Mouse (Mus musculus) ovary, postnatal 36 days (tissue): ENCODE measurements around the gene Astn2.

Experiments
- DNase-seq: peaks from one replicate; pipeline ENCODE4 v3.0.0; 2022; ENCODE audit warnings: low spot score, mixed read lengths

Gene Astn2

DNA sequence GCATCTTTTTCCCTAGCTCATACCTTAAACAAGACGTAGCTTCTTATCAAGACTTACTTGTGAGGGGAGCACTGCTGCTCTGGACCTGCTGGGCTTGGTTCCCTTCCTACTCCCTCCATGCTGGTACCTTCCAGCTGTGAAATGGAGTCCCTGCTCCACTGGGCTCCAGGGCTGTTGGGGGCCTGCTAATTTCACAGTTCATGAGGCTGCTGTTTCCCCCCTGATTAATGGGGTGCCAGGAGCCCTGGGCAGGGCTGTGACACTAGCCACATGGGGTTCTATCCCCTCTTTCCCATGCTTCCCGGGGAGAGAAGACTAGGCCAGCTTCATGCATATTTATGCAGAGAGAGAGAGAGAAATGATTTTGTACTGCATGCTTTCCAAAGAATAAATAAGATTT, 234.9 kb downstream of the Astn2 start:
- DNase-seq: no peak

DNA sequence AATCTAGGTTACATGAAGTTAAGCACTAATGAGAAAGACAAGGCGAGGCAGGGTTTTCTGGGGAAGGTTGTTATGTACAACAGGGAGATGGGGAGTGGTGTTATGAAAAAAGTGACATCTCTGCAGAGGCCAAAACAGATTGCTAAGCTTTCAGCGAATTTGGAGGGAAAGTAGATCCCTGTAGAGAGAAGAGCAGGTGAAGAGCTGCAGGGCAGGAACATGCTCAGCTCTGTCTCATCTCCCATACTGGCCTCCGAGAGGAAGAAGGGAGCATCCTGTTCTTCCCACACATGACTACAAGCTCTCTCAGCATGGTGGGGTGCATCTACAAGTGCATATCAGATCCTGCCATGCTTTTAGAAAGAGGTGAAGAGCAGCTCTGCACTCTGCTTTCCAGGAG, 245.7 kb downstream of the Astn2 start:
- no peak for DNase-seq

DNA sequence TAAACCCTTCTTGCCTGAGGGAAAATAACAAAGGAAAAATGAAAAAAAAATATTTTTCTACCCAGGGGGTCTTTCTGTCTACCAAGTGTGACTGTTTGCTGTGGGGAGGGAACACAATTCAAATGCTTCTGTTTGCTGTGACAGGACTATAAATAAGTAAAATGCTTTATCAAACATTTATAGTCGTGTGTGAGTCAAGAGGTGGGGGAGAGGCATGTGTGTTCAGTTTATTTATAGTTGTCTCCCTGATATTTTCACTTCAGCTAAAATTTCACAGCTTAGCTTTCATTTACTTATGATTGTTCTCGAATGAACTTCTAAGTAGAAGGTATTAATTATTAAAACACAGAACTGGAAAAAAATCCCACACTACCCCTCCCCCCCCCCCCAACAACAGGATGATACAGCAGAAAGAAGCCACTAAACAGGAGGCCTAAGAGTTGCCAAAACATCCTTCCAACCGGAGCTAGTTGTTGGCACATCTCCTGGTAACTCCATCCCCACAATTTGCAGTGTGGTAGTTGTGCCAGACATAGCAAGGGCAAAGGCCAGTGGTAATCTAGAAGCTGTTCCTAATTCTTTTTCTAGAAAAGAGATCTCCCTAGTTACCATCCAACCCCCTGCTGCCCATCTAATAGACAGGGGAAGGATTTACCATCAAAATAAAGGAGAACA, 246.8 kb downstream of the Astn2 start:
- no peak for DNase-seq

DNA sequence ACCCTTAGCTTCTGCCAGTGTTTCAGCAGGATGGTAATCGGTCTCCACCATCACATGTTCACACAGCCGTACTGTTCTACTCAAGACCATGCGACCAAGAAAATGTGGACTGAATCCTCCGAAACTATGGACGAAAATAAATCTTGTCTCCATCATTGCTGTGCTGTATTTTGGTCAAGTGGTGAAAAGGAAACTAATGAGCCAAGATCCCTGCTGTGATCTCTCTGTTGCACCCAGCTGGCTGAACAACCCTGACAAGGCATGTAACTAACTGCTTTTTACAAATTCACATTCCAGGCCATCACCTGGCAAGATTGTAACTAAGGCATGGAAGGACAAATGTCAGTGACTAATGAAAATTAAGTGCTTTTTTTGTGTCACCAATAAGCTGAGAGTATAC, 257.9 kb downstream of the Astn2 start:
- DNase-seq: no peak

DNA sequence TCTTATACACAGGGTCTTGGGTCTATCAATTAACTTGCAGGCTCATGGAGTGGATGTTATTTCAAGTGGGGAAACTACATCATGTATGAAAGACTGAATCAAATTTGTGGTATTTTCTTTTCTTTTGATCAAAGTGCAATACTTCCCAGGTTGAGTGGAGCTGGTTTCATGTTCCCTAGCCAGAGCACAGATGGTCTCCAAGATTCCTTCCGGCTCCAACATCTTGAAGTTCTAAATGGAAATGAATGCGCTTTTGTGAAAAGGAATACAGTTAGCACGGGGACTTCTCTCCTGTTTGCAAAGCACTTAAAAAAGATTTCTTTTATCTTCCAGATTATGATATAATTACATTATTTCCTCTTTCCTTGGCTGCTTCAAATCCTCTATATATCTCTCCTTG, 278.2 kb downstream of the Astn2 start:
- no peak for DNase-seq

DNA sequence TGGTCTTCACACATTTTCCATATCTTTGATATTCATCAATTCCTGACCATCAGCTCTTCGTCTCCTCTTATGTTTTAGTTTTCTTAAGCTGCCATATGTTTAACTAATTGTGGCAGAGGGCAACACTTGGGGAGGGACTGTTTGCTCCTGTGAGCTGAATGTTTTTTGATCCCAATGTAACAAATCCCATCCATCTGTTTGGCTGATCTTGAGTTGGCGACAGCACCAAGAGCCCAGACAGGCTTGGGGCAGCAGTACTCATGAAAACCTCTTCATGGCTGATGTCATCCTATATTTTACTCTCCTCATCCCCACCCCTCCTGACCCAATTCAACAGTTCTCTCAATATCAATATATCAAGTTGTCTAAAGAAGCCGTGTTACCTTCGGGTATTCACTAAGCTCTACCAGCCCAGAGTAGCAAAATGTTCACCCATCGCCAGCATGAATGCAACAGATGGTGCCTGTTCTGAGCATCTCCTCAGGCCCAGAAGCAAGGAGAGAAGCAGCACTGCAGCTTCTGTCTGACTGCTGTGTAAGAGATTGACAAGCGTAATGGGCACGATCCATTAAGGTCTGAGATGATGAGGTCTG, 281.5 kb downstream of the Astn2 start:
- no peak for DNase-seq

DNA sequence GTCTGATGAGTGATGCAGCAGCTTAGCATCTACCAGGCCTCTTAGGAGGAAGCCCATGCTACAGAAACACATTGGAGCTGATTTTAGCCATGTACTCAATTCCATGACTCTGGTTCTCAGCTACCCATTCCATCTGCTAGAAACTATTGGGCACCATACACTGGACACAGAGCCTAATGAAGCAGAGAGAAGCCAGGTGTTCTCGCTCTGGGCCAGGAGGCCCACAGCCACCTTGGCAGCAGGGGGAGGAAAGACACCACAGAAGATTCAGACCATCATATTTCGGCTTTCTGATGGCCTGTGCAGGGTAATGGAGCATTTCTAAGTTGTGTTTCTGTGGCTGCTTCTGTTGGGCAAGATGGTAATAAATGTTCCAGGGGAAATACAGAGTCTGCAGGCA, 290.2 kb downstream of the Astn2 start:
- DNase-seq: no peak

DNA sequence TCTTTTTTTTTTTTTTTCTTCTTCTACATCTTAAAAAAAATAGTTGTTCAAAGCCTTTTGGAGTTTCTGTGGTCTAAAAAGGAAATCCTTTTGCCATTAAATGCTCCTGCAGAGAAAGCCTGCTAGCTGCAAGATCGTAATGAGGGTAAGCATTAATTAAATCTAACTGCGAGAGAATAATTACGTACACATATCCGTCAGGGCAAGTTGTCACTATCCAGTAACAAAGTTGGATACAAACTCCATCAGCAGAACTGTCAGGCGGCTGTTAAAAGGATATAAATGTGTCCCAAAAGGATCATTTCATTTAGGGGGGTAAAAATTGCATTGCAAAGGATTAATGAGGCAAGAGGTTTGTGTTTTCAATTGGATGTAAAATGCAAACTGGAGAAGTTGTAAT, 302.4 kb downstream of the Astn2 start:
- DNase-seq: no peak

DNA sequence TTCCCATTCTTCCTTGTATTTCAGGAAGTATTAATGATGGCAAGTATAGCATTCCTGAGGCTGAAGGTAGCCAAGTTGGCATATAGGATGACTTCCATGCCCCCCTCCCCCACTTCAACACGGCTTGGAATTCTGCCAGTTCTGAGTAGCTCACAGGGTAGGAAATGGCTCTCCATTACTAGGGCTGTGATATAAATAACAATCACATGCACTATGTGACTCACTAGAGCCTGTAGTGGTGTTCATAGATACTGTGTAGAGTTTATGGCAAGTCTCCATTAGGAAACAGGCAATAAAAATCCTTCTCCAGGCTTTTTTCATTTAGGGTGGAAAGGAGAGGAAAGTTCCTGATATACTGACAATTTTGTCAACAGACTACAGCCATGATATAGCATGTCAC, 306.8 kb downstream of the Astn2 start:
- no peak for DNase-seq

DNA sequence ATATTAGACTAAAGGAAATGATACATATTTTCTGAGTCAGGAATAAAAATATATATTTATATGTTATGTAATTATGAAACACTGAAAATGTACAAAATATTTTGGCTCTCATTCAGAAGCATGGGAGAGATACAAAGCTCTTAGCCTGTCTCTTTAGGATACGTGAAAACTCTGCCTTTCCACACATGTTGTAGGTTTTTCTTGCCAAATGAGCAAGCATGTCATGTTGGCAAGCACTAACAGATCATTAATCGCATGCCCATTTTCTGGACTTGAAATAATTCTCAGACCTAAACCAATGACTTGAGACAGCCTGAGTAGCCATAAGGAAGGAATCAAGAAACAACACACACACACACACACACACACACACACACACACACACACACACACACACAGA, 308.3 kb downstream of the Astn2 start:
- no peak for DNase-seq

DNA sequence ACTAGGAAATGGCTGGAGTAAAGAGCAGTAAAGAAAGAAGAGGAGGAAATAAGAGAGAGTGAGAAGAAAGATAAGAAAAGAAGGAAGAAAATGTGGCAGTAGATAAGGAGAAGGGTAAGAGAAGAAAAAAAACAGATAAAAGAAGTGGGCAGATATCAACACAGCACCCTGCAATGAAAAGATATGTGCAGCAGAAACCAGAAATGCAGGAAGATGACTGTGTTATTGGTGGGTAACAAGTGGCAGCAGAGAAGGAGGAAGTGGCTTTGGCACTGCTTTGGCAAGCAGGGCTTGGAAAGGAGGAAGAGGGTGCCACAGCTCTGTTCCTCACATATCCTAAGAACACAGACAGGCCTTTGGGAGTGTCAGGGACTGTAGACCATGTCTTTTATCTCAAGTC, 347.2 kb downstream of the Astn2 start:
- no peak for DNase-seq

DNA sequence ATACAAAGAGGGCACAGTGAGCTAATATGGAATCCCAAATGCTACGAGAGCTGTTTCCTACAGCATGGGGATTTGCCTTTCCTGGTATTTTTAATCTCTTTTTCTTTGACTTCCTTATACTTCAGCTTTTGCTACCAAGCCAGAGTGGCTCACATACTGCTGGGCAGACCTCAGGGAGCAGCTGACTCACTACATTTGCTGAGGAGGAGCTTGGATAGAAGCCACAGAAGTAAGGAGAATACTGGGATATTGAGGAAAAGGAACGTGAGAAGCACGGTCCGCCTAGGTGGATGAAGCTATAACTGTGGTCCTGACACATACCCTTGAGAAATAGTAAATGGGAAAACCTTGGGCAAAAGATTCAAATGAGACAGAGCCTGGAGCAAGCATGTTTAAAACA, 348.7 kb downstream of the Astn2 start:
- DNase-seq: no peak

DNA sequence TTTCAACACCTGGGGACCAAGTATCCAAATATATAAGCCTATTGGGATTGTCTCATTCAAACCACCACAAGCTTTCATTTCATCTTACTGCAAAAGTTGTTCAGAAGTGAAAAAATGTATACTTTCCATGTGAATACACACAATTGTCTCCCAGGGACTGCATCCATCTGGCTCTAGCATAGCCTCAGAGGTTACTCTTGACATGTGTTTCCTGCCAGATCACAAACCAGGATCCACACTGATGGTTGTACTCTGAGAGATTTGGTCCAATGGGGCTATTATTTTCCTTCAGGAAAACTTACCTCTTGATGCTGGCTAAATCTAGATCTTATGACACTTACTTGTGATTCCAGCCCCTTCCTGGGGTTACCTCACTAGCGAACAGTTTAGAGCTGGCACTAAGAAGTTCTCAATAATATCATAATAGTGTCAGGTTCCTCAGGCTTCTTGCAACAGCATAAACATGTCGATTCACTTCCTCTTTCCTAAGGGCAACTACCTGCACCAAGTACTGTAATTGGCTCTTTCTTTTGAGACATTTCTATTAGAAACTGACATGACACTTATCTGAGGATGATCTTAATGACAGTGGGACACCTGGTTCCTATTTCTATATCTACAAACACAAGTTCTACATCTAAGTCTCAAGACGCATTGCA, 361.3 kb downstream of the Astn2 start:
- DNase-seq: no peak

DNA sequence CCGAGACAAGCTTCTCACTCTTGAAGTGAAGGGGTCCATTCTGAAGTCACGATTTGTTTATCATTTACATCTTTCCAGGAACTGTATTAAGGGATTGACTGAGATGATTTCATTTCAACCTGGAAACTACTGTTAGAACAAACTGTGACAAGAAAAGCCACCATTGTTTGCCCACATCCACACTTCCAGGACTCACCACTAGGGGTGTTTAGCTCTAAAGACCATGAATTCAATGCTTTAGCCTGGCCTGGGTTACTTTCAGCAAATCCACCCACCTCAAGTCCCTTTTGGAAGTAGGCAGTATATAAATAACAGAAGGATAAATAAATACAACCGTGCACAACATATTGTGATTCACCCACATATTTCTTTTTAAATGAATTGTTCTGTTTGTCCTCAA, 370.6 kb downstream of the Astn2 start:
- DNase-seq: no peak

DNA sequence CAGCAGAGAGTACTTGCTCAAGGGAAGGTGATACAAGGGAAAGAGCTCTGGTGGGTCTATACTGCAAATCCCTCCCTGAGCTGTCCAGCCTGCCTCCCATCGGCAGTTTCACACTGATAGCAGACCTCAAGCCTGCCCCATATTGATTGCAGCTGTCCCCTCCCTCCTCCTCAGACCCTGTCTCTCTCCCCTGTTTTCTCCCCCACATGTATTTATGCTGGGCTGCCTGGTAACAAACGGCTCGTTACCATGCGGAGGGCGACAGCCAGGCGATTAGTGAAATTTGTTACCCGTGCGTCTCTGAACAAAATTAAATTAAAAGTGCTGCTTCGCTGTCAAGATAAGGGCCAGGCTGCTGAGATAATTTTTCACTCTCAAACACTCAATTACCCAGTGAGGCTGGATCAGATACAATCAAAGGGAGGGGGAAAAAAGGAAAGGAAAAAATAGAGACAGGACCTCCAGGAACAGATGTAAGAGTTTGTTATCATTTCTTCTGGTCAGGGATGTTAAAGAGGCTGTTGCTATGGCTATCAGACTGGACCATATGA, 373.0 kb downstream of the Astn2 start:
- DNase-seq: no peak

DNA sequence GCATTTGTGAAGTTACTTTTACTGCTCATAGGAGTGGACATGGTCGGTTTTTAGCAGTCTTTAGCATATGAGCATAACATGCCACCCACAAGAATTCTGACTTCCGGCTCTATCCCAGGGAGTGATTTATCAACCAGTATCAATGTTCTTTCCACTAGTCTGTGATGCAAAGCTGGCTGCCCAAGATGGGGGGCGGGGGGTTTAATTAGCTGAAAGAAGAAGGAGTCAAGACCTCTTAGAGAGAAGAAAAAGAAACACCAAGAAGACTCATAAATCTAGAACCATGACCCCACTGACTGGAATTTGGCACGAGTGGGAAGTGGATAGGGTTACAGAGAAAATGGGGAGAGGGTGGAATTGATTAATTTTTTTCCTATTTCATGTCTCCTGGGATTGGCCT, 374.5 kb downstream of the Astn2 start:
- DNase-seq: no peak

DNA sequence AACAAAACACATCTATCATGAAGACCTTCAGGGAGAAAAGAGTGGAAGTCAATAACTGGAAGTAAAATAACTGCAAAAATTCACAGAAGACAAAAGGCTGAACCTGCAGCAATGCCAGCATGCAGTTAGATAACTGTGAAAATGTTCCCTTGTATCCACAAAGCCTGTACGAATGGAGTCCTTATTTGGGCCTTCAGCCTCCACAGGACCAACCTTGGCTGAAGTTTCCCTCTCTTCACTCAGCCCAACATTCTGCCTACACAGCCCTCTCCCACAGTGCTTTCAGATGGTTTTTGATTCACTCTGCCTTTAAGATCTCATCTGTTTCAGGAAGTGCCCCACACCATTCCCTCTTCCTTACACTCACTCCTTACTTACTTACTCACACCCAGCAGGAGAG, 376.5 kb downstream of the Astn2 start:
- no peak for DNase-seq

DNA sequence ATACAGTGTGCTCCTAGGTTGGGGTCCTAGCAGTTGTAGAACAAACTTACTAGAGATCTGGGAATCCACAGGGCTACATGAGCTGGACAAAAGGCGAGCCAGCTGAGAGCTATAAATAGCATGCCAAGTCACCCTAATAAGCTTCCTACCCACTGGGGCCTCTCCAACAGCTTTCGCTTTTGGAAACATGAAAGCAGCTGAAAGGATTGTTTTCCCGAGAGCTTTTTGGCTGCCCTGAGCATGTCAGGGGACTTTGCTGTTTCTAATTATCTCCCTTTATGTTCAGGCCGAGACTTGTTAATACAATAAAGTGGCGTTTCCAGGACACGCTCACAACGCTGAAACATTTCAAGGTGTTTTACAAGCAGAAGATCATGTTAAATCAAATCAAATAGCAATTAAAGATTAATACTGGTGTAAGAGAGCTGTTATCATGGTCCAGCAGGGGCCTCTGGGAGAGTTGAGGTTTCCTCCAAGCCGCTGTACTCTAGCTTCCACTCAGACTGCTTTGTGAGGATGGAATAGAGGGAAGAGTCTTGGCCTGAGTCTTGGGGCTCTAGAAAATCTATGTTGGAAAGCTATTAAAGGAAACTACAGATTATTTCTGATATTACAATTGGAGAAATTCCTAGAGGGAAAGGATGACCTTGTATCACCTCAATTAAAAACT, 378.9 kb downstream of the Astn2 start:
- peak; percentile 4 for DNase-seq

DNA sequence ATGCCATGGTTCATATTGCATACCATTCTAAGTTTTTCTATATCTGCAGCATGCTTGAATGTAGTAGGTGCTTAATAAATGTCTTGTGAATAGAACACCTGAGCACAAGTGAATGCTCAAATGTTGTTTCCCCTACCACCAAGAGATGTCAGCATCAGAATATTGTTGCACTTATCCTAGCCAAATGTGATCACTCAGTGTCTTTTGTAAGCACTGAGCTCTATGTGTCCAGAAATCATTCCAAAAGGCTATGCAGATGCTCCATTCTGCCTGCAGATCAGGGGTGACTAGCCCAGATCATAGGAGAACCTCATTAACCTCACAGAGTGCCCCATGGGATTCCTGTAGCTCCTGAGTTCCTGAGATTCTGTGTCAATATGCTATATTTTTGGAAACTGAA, 401.5 kb downstream of the Astn2 start:
- no peak for DNase-seq

DNA sequence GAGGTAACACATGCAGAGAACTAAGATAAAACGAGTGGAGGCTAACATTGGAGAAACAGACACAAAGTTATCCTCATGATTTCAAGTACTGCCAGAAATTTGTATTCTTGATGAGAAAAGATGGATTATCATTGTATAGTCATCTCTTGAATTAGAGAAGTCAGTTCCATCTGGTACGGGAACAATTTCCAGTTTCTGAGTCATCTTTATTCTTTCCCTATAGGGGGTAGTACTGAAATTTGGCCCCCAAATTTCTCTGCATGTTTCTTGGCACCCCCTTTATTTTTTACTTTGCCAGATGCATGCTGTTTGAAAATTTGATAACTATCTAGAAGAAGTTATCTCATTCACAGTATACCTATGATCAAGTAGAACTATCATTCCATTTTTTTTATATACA, 420.8 kb downstream of the Astn2 start:
- no peak for DNase-seq

DNA sequence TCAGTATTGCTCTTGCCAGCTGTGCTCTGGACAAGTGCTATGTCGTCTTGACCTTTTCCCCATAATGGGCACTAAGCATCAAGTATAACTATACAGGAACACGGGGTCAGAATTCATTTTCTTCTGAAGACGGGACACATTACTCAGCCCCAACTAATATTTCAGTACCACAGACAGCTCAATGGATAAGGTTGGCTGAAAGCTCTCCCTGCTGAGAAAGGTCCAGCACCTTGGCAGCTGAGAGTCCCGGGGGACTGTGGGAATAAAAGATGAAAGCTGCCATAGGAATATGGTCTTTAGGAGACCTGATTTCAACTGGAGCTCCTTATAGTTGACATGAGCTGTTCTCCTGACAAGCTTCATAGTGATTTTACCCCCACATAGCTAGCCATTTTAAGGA, 421.5 kb downstream of the Astn2 start:
- no peak for DNase-seq

DNA sequence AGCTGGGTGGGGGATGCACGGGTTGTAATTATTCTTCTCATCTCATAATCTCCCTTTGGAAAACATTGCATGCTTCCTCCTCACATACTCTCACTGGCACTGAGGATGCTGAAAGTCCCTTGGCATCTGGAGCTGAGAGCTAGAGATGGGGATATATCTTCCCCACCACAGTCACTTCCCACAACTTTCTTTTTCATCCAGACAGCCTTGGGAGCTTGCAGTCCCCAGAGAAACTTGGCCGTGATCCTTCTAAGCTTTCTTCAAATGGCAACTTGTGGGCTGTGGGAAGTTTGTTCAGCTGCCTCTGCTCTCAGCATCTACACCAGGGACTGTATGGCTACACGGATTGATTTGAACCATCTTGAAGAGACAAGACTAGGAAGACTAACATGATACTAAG, 428.2 kb downstream of the Astn2 start:
- no peak for DNase-seq

DNA sequence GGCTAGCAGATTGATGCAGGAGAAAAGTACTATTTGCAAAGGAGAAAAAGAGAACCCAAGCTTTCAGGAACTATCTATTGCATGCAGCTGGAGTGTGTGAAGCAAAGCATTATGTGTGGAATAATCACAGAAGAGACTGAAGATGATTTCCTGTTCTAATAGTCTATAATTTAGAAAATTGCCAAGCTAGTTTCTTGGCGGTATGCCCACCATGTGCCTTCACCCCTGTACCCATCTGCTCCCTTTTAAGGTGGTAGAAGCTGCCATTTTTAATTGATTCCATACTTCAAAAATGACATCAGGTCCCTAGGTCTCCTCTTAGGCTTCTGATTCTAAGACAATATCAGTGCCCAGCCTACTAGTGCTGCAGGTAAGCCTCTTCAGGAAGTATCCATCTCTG, 432.0 kb downstream of the Astn2 start:
- no peak for DNase-seq
